Mouse (Mus musculus): ENCODE data around the gene Rnf216.

Gene Rnf216

GRCm38 (mm10) chr5:143095256-143095655 is 17.5 kb downstream of the Rnf216 start:
- DNase-seq: no peak

GRCm38 (mm10) chr5:143092891-143093290 is 19.9 kb downstream of the Rnf216 start:
- DNase-seq: no peak

GRCm38 (mm10) chr5:143084898-143085297 is 27.9 kb downstream of the Rnf216 start:
- peak; percentile 43 to 47 for DNase-seq

- no peak for DNase-seq
Observed at GRCm38 (mm10) chr5:143079806-143080205, 33.0 kb downstream of the Rnf216 start.

GRCm38 (mm10) chr5:143076603-143077143 is 36.1 kb downstream of the Rnf216 start:
- no peak for DNase-seq

GRCm38 (mm10) chr5:143075987-143076386 is 36.8 kb downstream of the Rnf216 start:
- no peak for DNase-seq

- DNase-seq: no peak
Observed at GRCm38 (mm10) chr5:143069048-143069447, 43.7 kb downstream of the Rnf216 start.

- no peak for DNase-seq
Observed at GRCm38 (mm10) chr5:143068382-143068781, 44.4 kb downstream of the Rnf216 start.

- DNase-seq: peak; percentile 32 to 46
Observed at GRCm38 (mm10) chr5:143066551-143066958, 46.2 kb downstream of the Rnf216 start.

GRCm38 (mm10) chr5:143066096-143066495 is 46.7 kb downstream of the Rnf216 start:
- no peak for DNase-seq

- DNase-seq: no peak
Observed at GRCm38 (mm10) chr5:143065230-143065629, 47.6 kb downstream of the Rnf216 start.

- DNase-seq: no peak
Observed at GRCm38 (mm10) chr5:143062251-143062650, 50.5 kb downstream of the Rnf216 start.

GRCm38 (mm10) chr5:143061511-143061910 is 51.3 kb downstream of the Rnf216 start:
- DNase-seq: no peak

GRCm38 (mm10) chr5:143060774-143061385 is 51.9 kb downstream of the Rnf216 start:
- no peak for DNase-seq

- DNase-seq: no peak
Observed at GRCm38 (mm10) chr5:143059958-143060357, 52.8 kb downstream of the Rnf216 start.

- no peak for DNase-seq
Observed at GRCm38 (mm10) chr5:143059182-143059581, 53.6 kb downstream of the Rnf216 start.

GRCm38 (mm10) chr5:143058675-143059074 is 54.1 kb downstream of the Rnf216 start:
- no peak for DNase-seq

- DNase-seq: no peak
Observed at GRCm38 (mm10) chr5:143058208-143058607, 54.6 kb downstream of the Rnf216 start.

GRCm38 (mm10) chr5:143057753-143058152 is 55.0 kb downstream of the Rnf216 start:
- peak in 1 of 2 experiments; percentile 6 for DNase-seq

- DNase-seq: no peak
Observed at GRCm38 (mm10) chr5:143056191-143056880, 56.5 kb downstream of the Rnf216 start.

GRCm38 (mm10) chr5:143055501-143056125 is 57.2 kb downstream of the Rnf216 start:
- DNase-seq: no peak

- DNase-seq: no peak
Observed at GRCm38 (mm10) chr5:143054703-143055102, 58.1 kb downstream of the Rnf216 start.

GRCm38 (mm10) chr5:143053132-143053972 is 59.4 kb downstream of the Rnf216 start:
- DNase-seq: no peak

All from cerebellum, postnatal 36 days (tissue).